Mouse (Mus musculus) ES-E14 (cell line): ENCODE measurements at regions not wholly inside any gene's neighbourhood (a gene's known extent, or its start where the extent isn't known, plus 50 kb on each side); places are given as distances from the start of the nearest gene placed in this dataset.
A peak's percentile ranks its signal among the peaks of the same experiment; 100 is the strongest.

Source experiments
- DNase-seq: peaks from one replicate; pipeline ENCODE4 v3.0.0-alpha.2; 2013; ENCODE audit warnings: low read depth, low spot score
- H3K27ac ChIP-seq: 2 replicates; pipeline ENCODE4 v1.5.1; 2012; ENCODE audit warnings: low read depth, mild to moderate bottlenecking, low read length, moderate library complexity, mixed read lengths; ENCODE audit not compliant: poor library complexity, insufficient read depth, severe bottlenecking
- H3K36me3 ChIP-seq: 2 replicates; pipeline ENCODE4 v1.6.1; 2012; ENCODE audit warnings: mild to moderate bottlenecking, low read length, moderate library complexity, mixed read lengths; ENCODE audit not compliant: control insufficient read depth, poor library complexity, insufficient read depth, severe bottlenecking
- H3K4me1 ChIP-seq, 2 experiments: fragments of 150-350 bp in 1 of 2; sonication (generic) in 1 of 2; 2 replicates each; pipeline ENCODE4 v1.6.1; 2012; ENCODE audit warnings: low read length in 2 of 2, mild to moderate bottlenecking in 1 of 2, mixed read lengths in 1 of 2; ENCODE audit not compliant: control insufficient read depth in 2 of 2, insufficient read depth in 2 of 2, poor library complexity in 1 of 2
- H3K4me3 ChIP-seq, 2 experiments: fragments of 150-350 bp in 1 of 2; sonication (generic) in 1 of 2; 2 replicates each; pipeline ENCODE4 v1.5.1; 2012; ENCODE audit warnings: low read length in 2 of 2, low read depth in 1 of 2, mild to moderate bottlenecking in 1 of 2, mixed read lengths in 1 of 2; ENCODE audit not compliant: insufficient read depth in 1 of 2, poor library complexity in 1 of 2, severe bottlenecking in 1 of 2
- H3K9ac ChIP-seq: 2 replicates; pipeline ENCODE4 v1.6.1; 2012; ENCODE audit warnings: low read depth, mild to moderate bottlenecking, low read length, mixed read lengths; ENCODE audit not compliant: poor library complexity, insufficient read depth, severe bottlenecking
- H3K9me3 ChIP-seq: fragments of 150-350 bp; sonication (generic); 2 replicates; pipeline ENCODE4 v1.6.1; 2012; ENCODE audit warnings: low read depth, mild to moderate bottlenecking, low read length; ENCODE audit not compliant: control insufficient read depth, insufficient read depth
- CHD2 ChIP-seq: IDR thresholded peaks from 2 replicates; pipeline ENCODE4 v1.6.1; 2014; ENCODE audit warnings: mild to moderate bottlenecking, low read depth, low read length, inconsistent platforms
- HCFC1 ChIP-seq: IDR thresholded peaks from 2 replicates; pipeline ENCODE4 v1.6.1; 2012; ENCODE audit warnings: low read length, inconsistent platforms, borderline replicate concordance; ENCODE audit not compliant: insufficient read depth
- MAFK ChIP-seq: IDR thresholded peaks from 2 replicates; pipeline ENCODE4 v1.6.1; 2014; ENCODE audit warnings: mild to moderate bottlenecking, low read depth, low read length, inconsistent platforms; ENCODE audit not compliant: insufficient read depth
- ZC3H11A ChIP-seq: IDR thresholded peaks from 2 replicates; pipeline ENCODE4 v1.6.1; 2012; ENCODE audit warnings: low read depth, mild to moderate bottlenecking, inconsistent platforms, low read length, borderline replicate concordance
- ZNF384 ChIP-seq: IDR thresholded peaks from 2 replicates; pipeline ENCODE4 v1.6.1; 2012; ENCODE audit warnings: low read depth, low read length, inconsistent platforms
- in situ Hi-C, 2 experiments: fragments of 600-800 bp; cut with MboI; formaldehyde crosslinking; loops; one replicate each; pipeline ENCODE4 v1.15.1; 2025; ENCODE audit warnings: low sequenced_read_pairs in 2 of 2, inconsistent platforms in 1 of 2; ENCODE audit not compliant: unreplicated experiment in 2 of 2

DNA sequence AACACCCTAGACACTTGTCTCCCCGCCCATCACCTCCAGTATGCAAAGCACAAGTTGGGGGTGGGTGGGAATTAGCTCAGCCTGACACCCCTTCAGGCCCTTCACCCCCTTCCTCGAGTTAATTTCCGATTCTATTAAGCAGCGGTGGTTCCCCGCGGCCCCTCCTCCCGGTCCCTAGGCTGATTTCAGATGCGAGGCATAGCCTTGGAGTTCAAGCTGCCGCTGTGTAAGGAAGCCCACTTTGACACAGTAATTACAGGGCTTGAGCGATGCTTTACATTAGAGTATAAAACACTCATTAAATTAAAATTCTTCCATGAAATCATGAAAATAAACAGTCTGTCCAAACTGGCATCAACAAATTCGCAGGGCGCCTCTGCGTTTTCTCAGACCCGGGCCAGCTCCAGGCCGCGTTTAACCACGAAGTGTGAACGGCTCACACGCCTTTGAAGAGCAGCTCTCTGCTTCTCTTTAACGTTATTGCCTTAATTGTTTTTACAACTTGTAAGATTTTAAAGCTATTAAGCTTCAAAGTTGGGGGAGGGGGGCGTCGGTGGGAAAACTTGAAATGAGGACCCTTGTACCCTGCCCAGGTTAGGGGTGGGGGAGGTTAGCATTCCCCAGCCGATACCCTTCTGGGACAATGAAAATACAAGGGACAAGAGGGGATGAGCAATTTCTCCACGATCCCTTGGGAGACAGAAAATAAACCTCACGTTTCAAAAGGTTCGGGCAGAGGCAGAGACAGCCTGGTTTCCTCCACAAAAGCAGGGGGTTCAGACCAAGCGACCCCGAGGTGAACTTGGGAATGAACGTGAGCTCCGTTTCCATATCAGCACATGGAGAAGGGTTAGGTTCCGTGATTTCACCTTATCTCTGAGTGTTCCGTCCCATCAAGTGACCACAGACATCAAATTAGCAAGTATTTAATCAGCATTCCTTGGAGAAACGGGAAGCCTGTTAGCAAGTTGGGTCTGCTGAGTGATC is 114.4 kb downstream of the Dicer1 start:
- H3K4me3 ChIP-seq: no peak overlapping the region
- no peak for TF ChIP-seq ZNF384
- no peak for TF ChIP-seq HCFC1
- no peak for TF ChIP-seq ZC3H11A
- TF ChIP-seq CHD2: no peak
- TF ChIP-seq MAFK: no peak

DNA sequence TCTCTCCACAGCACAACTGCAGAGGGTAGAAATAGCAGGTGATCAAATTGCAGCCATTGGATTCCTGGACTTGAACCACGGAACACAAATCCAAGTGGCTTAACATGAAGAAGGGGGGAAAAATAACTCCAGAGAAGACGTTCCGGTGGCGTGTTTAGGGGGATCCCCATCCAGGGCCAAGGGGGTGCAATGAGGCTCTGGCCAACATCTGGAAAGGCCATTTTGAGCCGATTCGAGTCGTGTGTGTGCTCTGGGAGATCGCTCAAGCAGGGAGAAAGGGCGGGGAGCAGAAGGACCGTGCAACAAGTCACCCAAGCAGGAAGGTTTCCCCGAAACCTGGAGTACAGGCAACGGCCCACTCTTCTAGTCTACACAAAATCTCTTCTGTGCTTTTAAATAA is 115.3 kb downstream of the Dicer1 start:
- in situ Hi-C loops: no loop called here
- Histone ChIP-seq H3K4me3 (no peak overlapping the region), H3K9me3 (no peaks in the 10 kb centered on the region), H3K27ac (no peak overlapping the region), H3K4me1 (0 out of 4 replicates have a peak, but pooled peaks cover 0 to 2% of the 10 kb centered on the region in 2 experiments), H3K9ac (no peak overlapping the region), H3K36me3 (no peaks in the 10 kb centered on the region)
- TF ChIP-seq HCFC1 (no peak), ZNF384 (no peak), MAFK (no peak), ZC3H11A (no peak), CHD2 (no peak)
- no peak for DNase-seq

More for the DNA sequence above, 114.4 kb downstream of the Dicer1 start:
- Histone ChIP-seq H3K9ac (no peak overlapping the region), H3K4me1 (0 out of 4 replicates have a peak, but pooled peaks cover 0 to 2% of the 10 kb centered on the region in 2 experiments), H3K27ac (no peak overlapping the region), H3K9me3 (no peaks in the 10 kb centered on the region), H3K36me3 (no peaks in the 10 kb centered on the region)
- in situ Hi-C loops: no loop called here
- no peak for DNase-seq

DNA sequence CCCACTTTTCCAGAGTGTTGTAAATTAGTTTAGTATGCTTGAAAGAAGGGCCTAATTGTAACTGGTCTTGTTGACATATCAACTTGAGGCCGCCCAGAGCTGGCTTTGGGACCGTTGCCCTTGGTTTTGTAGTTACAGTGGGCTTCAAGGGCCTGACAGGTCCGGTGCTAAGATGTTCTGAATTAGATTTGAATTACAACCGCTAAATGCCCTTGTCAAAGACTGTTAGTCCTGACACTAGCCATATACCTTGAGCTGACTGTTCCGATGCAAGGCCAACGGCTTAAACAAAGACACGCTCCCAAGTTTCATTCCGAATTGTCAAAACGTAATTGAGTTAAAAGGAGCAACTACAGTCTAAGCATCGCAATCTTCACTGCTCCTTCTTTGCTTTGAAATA is 116.9 kb downstream of the Dicer1 start:
- no peak overlapping the region for H3K27ac ChIP-seq
- no peak for DNase-seq

GRCm38 (mm10) chr12:104630590-104630989 is 121.2 kb downstream of the Dicer1 start:
- H3K9me3 ChIP-seq: no peaks in the 10 kb centered on the region
- TF ChIP-seq MAFK (no peak), ZNF384 (no peak)
- in situ Hi-C loops: no loop called here
- H3K4me1 ChIP-seq: no peaks in the 10 kb centered on the region
- no peak overlapping the region for H3K9ac ChIP-seq
- no peak overlapping the region for H3K4me3 ChIP-seq
- no peak for DNase-seq
- H3K36me3 ChIP-seq: no peaks in the 10 kb centered on the region
- no peak overlapping the region for H3K27ac ChIP-seq

More for the DNA sequence above, 116.9 kb downstream of the Dicer1 start:
- in situ Hi-C loops: no loop called here
- Histone ChIP-seq H3K9me3 (no peaks in the 10 kb centered on the region), H3K9ac (no peak overlapping the region), H3K36me3 (no peaks in the 10 kb centered on the region), H3K4me3 (peak overlapping the region in 1 of 2 experiments; percentile 0; a peak in 1 of 4 replicates), H3K4me1 (0 out of 4 replicates have a peak, but pooled peaks cover 0 to 2% of the 10 kb centered on the region in 2 experiments)
- TF ChIP-seq MAFK (no peak), ZC3H11A (no peak), HCFC1 (no peak), CHD2 (no peak), ZNF384 (no peak)

DNA sequence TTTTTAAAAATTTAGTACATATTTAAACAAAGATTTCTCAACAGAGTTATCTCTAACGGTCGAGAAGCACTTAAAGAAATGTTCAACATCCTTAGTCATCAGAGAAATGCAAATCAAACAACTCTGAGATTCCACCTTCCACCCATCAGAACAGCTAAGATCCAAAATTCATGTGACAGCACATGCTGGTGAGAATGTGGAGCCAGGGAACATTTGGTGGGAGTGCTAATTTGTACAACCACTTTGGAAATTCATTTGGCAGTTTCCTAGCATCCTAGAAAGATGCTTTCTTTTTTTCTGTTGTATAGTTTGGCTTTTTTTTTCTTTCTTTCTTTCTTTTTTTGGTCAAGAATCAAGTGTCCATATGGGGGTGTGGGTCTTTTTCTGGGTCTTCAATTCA is 122.3 kb downstream of the Dicer1 start:
- H3K9me3 ChIP-seq: no peaks in the 10 kb centered on the region
- no peak overlapping the region for H3K9ac ChIP-seq
- no peaks in the 10 kb centered on the region for H3K36me3 ChIP-seq
- H3K4me3 ChIP-seq: no peak overlapping the region
- in situ Hi-C loops: no loop called here
- TF ChIP-seq ZNF384: no peak
- TF ChIP-seq CHD2: no peak
- no peak for TF ChIP-seq MAFK
- no peak for TF ChIP-seq HCFC1
- TF ChIP-seq ZC3H11A: no peak
- H3K27ac ChIP-seq: no peak overlapping the region
- DNase-seq: no peak
- no peaks in the 10 kb centered on the region for H3K4me1 ChIP-seq
